Mouse (Mus musculus) bone marrow macrophage, adult 2 months (primary cell): Measurements from ENCODE around the gene Tob2.

Source experiments
- CTCF ChIP-seq: IDR thresholded peaks from 2 replicates; pipeline ENCODE4 v1.5.1; 2012; ENCODE audit warnings: low read depth, mild to moderate bottlenecking, low read length, moderate library complexity
- POLR2A ChIP-seq: IDR thresholded peaks from 2 replicates; pipeline ENCODE4 v1.6.1; 2012; ENCODE audit warnings: mild to moderate bottlenecking, low read depth, low read length, borderline replicate concordance

DNA sequence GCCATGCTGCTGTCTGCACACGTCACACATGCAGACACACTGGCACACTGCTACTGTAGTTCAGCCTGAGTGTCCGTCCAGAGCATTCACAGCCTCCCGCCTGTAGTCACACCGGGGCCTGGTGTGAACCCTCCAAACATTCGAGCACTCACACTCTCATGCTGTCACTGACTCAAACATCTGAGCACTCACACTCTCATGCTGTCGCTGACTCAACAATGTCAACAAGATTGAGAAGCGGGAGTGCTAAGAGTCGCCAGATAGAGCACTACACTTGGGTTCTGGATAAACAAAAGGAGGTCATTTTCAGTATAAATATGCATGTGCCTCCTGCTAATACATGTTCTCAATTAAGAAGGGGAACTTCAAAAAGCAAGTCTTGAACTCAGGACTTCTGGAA is 49.4 kb upstream of the Tob2 start:
- TF ChIP-seq POLR2A (no peak), CTCF (no peak)
